Mouse (Mus musculus) spleen, postnatal 14 days (tissue): Measurements from ENCODE around the gene Actr5.

Experiments used
- DNase-seq, 2 experiments: peaks; one replicate each; pipeline ENCODE4 v3.0.0; 2021 to 2022; ENCODE audit warnings: low spot score in 2 of 2

Actr5 gene

DNA sequence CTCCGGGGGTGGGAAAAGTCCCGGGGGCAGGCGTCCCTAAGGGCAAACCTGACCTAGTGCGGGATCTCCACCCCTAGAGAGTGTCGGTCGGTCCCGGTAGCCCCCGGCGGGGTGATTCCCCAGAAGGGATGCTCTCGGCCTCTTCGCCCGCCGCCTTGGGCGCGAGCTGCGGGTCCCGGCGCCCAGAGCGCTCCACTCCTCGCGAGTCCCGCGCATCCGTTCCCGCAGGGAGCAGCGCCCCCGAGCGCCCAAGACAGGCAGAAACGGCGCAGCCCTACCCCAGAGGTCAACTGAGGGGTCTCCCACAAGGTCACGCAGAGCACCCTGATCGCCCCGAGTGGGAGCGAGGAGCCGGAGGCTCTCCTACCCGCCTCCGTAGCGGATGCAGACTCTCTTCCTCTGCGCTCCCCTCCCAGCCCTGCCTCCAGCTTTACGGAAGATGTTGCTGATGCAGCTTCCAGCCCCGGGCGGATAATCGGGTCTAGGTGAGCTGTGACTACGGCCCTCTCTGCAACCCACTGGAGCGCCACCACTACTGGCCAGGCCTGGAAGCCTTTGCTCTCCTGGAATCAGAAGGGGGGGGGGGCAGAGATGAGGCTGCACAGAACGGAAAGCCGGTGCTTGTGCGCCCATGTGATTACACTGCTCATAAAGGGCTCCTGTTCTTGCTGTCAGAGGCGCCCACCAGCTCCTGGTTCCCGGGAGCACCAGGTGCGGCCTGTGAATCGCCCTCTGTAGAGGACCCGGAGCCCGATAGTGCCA lies 43.2 kb downstream of the Actr5 start:
- DNase-seq, result peak; percentile 19 to 31

DNA sequence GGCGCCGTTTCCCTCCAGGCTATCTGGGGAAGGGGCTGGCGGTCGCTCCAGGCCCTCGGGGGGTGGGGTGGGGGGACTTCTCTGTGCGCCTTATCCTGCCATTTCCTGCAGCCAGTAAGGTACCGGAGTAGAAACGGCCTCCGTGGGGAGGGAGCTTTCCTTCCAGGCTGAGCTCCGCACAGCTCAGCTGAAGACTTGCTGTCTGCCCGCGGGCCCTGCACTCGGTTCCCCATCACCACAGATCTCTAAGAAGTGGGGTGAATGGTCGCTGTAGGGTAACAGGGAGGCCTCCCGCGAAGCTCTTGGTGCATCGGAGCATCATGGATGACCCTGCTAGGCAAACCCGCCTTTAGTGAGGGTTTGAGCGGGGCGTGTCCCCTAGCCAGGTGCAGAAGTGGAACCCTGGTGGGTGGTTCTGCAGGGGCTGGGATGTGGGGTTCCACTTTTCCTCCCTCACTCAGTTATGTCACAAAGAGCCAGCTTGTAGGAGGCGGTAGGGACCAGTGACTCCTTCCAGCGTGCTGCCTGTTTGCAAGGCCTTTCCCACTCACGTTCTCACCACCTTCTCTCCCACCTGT lies 43.8 kb downstream of the Actr5 start:
- no peak for DNase-seq

DNA sequence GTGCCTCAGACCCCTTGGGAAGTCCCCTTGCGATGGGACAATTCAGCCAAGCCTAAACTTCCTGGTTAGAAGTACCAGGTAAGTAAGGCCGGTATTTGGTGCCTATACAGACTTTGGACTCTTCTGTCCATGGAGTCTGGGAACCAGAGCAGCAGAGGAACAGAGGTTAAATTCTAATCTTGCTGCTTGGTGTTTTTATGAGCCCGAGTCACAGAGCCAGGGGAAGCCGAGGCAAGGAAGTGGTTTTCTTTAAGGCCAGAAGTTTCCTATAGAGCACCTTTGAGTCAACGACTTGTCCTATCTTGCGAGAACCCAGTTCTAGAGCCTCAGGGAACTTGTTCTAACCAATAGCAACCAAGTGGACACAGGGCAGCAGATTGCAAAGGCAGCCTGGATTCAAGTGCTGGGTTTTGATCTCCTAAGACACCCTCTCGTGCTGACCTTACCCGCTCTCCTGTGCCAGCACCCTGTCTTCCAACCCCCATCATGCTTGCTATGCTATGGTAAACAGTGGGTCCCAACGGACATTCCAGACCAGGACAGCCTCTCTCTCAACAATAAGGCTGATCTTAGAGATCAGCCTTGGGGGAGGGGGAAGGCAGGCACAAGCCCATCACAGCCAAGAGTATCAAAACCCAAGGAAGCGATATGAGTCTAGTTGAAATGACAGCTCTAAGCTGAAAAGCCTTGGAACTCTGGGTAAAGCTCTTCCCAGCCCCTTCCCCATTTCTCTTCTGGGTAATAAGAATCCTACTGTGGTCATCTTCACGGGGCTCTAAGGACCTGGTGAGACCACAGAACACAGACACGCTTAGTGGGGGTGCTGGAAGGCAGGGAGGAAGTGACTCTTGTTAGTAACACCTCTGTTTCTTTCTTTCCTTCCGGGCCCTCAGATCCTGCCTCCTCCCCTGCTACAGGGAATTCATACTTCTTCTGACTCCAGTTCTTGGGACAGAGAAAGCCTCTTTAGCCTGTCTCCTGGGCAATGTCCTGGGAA lies 44.8 kb downstream of the Actr5 start:
- DNase-seq, result no peak

DNA sequence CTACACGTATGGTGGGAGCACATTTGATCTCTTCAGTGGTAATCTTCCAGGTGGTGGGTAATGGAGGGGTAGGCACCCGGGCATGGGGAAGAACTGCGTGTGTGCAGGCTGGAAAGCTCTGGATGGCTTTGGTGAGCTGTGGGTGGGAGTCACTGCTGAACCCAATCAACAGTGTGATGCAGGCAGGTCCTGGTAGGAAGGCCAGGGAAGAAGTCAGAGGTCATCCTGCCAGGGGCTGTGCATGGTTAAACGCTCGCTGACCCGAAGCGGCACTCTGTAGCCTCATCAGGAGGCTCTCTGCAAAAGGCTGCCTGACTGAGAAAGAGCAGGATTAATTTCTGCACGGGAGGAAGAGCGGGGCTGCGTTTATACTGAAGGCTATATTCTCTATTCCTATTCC lies 45.9 kb downstream of the Actr5 start:
- DNase-seq, result no peak

DNA sequence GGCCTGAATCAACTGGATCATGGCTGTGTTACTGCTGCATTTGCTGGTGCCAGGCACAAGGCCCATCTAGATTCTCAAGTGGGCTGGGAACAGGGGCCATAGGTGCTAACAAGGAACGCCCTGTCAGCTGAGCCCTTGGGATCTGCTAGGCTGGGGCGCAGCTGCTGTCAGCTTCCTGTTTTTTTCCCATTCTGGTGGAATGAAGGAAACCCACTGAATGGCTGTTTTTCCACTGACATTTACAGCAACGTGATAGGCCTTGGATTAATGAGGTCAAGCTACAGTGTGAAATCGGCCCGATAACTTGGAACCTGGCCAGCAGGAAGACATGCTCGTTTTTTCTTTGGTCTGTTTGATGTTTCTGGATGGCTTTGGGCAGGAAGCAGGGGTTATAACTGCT lies 48.1 kb downstream of the Actr5 start:
- DNase-seq, result no peak

DNA sequence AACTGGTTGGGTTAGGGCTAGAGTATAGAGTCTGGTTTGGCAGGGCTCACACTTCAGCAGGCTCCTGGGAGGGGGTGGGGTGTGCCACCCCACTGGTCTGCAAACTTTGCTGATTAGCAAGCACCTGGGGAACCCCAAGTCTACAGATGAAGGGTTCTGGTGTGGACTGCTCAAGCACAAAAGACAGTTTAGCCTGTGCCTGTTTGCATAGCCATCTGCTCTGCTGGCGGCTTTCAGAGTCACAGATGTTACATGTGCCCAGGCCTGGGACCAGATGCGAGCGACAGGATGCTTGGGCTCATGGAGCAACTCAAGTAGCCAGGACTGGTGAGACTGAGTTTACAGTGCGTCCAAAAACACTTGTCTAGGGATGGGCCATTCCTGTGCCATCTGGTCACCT lies 48.8 kb downstream of the Actr5 start:
- DNase-seq, result peak; percentile 16 to 40

DNA sequence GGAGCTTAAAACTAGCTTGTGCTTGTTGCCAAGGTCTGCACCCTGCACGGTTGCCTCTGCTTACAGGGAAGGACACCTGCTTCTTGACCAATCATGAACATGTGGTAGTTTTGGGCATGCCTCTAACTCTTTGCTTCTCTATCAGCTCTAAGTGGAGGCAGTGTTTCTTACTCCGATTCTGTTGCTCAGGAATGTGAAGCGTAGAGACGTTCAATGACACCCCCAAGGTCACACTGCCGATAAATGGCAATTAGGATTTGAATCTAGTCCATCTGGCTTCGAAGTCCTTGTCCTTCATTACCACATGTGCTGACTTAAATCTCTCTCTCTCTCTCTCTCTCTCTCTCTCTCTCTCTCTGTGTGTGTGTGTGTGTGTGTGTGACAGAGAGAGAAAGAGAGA lies 49.4 kb downstream of the Actr5 start:
- no peak for DNase-seq

DNA sequence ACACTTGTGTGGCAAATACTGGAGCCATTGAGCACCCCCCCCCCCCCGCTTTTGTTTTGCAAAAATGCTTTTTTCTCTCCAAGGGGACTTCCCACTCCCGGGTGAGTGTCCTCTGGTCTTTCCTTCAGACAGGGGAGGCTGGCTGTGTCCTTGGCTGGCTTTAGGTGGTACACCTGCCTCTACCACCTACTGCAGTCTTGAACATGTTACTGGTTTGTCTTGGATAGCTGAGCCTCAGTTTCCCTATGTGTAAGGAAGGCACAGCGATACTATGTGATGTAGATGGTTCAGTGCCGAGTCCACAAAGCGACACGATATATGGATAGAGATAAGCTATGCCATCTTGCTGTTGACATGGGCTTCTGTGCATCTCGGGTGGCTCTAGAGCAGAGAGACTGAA lies 50.1 kb downstream of the Actr5 start:
- no peak for DNase-seq

DNA sequence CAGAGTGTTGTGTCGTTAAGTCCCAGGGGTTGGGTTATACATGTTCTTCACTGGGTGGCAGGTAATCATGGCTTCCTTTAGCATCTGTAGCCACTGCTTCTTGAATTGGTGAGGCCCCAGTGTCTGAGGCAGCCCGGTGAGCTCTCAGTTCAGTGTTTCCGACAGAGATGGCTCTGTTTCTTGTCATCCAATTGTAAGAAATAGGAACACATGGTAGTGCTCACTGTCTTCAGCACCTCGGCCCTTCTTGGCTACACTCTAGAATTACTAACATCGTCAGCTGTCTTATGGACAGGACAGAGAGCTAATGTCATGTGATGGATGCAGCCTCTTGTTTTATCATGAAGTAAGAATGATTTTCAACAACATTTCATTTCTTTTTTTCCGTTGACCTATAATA lies 50.5 kb downstream of the Actr5 start:
- DNase-seq, result no peak

DNA sequence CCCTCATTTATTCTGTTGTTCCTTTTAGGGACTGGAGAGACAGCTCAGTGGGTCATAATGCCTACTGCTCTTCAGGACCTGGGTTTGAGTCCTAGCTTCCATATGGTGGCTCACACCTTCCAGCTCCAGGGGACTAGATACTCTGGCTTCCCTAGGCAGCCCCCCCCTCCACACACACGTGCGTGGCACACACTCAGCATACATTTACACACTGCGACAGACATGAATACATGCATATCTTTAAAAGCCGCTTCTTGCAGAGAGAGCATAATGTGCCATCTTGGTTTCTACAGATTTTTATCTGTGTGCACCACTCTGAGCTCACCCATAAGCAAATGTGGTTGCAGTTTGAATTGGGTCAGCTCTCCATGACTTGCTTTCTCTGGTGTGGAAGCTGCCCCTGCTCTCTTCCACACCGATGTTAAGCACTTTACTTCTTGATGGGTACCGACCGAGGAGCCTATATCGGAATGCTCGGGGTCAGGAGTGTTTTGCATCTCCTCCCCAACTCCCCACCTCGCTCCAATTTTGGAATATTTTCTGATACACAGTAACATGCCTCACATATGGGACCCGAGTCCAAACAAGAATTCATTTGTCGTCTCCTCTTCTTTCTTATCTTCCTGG lies 51.3 kb downstream of the Actr5 start:
- no peak for DNase-seq

DNA sequence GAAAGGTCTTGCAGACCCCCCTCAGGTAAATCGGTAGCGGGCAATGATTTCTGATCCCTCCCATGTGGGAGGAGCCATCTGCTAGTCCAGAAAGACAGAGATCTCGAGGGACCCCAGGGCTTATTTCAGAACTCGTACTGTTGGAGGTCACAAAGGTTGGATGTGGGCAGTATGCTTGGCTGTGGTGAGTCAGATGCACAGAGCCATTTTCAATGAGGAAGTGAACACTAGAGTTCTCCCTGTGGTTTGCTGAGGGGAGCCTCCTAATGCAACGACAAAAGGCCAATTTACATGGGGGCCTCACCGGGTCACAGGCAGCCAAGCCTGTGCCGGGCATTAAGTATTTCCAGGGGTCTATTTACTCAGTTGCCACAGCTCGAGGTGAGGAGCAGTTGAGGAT lies 53.3 kb downstream of the Actr5 start:
- DNase-seq, result no peak

DNA sequence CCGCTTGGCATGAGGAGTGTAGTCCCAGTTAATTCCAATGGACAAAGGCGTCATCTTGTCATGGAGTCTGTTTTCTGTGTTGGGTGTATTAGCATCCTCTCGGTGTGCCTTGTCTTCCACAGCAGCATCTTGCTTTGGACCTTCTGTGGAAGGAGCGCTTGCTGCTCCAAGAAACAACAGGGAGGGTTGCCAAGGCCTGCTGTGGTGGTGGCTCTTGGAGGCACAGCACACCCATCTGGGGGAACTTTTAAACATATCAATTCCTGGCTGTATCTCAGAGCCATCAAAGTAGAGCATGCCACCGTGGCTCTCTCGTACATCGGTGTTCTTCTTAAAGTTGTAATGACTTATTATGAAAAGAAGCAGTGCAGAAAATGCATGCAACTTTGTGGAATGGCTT lies 54.4 kb downstream of the Actr5 start:
- DNase-seq, result no peak

DNA sequence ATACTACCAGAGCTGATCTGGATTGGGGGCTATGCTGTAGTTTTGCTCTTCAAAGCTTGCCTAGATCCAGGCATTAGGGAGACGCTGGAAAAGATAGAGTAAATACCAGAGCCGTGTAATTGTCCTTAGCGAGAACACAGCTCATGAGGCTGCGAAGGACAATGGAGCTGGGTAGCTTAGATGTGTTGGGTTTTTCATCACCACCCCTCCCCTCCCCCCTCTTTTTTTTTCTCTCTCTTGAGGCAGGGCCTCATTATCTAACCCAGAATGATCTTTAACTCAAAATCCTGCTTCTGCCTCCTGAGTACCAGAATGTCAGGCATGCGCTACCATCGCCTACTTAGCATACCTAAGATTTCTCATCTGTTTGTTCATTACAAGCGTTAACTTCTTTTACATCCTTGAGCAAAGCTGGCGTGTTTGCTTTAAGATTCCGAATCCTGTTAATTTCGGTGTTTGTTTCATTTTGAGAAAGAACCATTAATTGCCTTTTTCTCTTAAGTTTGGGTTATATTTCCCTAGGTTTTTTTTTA lies 55.7 kb downstream of the Actr5 start:
- DNase-seq, result no peak

DNA sequence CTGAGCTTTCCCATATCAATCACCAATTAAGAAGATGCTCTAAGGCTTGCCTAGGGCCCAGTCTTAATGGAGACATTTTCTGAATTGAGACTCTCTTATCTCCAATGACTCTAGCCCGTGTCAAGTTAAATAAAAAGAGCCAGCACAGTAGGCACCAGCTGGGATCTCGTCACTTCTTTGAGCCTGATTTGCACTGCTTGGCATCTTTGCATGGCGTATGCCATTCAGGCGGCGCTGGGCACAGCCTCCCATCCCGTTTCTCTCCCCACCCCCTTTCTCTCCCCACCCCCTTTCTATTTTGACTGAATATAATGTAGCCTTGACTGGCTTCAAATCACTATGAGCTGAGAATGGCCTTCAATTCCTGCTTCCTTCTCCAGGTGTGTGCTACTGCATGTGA lies 57.0 kb downstream of the Actr5 start:
- DNase-seq, result no peak

DNA sequence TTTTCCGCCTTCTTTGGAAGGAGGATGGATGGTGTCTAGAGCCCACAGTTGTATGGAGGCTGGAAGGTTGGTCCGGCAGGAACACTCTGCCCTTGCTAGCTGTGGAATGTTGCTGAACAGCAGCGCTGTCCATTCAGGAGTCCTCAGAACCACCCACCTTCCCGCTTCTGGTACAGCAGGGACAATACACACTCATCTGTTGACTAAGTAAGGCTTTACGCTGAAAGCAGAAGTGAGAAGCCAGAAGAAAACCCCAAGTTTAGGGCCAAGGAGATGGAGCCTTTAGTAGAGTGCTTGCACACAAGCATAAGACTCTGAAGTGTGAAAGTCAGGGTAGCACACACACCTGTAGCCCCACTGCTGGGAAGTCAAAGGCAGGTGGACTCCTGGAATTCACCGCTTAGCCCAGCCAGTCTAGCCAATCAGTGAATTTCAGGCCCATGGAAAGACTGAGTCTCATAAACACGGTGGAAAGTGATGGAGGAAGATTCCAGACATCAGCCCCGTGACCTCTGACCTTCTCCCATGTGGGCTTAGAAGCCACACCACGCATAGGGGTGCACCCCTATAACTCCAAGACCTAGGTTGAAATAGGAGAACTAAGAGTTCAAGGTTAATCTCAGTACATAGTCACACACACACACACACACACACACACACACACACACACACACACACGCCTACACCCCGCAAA lies 57.8 kb downstream of the Actr5 start:
- no peak for DNase-seq

DNA sequence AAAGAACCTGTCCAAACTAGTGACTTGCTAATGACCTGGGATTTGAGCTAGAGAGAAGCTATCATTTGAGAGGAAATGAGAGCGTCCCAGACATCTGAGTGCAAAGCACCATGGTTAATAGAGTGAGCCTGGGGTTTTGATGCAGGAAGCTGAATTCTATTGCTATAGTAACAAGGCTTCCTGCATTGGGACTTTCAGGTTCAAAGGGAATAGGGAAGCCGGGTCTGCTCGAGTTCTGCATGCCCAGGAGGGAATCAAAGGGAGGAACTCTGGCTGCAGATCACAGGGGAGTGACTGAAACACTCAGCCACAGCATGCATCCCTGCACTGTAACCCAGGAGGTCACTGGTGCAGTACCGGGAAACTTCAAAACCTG lies 58.3 kb downstream of the Actr5 start:
- no peak for DNase-seq

DNA sequence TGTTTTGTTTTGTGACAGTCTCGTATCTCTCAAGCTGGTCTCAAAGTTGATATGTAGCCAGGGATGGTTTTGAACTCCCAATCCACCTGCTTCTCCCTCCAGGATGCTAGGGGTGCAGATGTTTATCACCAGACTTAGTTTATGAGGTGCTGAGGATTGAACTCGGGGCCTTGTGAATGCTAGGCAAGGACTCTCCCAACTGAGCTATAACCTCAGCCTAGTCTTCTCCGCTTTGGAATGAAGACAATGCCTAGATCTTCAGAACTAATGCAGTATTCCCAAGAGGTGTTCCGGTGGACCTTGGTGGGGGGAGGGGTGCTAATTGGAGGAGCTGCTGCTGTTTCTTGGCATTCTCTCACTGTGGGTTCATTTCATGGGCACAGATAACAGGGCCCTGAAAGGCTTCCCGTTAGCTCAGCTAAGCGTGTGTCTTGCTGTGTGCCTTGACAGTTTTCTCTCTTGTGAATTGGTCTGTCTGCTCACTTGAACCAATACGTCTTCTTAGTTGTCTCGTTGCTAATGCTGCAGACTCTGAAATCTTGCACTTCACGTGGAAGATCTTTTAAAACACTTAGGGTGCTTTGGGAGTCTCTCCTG lies 59.7 kb downstream of the Actr5 start:
- no peak for DNase-seq

DNA sequence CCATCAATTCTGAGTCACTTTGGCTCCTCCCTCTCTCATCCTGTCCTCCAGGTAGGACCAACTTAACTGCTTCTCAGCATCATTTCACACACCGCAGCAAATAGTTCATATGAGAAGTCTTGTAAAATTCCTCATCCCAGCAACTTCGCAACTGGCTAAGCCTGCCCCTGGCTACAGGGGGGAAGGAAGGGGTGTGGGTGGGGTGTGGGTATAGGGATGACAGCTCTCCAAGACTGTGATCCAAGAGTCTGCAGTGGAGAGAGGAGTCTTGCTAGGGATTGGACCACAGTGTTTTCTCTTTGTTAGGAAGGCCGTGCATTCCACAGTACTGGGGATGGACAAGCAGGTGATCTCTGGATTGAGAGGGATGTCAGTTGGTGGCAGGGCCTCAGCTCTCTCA lies 60.2 kb downstream of the Actr5 start:
- no peak for DNase-seq

DNA sequence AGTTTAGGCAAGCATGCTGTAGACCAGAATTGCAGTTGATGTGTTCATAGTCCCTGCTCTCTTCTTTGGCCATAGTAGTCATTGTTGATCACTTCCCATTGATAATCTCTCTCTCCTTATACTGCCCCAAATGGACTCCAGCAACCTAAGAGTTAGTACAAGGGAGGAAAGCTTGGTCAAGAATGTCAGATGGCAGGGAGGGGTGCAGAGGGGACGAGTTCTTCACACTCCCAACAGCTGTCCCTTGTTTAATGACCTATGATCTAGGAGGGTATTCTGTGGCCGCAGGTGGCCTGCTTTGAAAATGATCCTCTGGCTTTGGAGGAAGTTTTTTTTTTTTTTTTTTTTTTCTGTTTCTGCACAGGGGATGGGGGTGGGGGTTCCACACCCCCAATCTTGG lies 61.7 kb downstream of the Actr5 start:
- DNase-seq, result no peak

DNA sequence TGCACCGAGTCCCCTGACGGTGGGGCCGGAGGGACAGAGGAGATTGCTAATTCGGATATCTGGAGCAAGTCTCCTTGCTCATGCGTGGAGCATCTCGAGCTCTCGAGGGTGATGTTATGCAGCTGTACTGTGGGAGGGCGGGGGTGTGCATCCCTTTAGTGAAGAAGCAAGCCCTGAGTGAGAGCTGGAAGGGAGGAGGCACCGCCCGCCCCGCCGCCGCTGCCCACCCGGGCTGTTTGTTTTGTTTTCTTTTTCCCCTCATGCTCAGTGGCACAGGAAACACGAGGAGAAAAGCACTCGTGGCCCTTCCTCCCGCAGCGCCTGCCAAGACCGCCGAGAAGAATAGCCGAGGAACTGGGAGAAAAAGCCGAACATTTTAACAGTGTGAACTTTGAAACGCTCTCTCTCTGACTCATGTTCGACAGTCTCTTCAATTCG lies 63.1 kb downstream of the Actr5 start:
- DNase-seq, result no peak
